Mouse (Mus musculus): ENCODE results near the gene Rnf133. TPM values are rescaled to one million over a fixed set of nuclear protein-coding genes. Genes with fewer than 3 reads are reported as not detected.

Gene Rnf133
- not detected in 2 replicates for polyA plus RNA-seq (2012; rRNA removed; ENCODE audit: low replicate concordance)

DNA sequence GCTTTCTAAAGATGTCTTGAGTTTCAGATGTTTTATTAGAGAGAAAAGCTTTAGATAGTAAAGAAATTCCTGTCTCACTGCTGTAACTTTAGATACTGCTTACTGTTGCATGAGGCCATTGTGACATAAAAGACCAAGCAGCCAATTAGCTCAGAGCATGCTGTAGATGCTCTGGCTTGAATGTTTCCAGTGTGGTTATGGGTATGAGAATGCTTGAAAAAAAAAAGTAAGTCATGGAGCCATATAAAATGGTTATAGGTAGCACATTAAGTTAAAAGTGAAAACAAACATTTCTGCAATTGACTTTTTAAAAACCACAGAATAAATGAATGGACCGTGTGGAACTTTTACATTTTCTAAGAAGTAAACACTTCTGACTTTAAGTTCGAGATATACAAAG lies at the start of gene Rnf133:
Gene Rnf133 (minus strand): TSS at position 101 of the 400 bp plus-strand sequence.

DNA sequence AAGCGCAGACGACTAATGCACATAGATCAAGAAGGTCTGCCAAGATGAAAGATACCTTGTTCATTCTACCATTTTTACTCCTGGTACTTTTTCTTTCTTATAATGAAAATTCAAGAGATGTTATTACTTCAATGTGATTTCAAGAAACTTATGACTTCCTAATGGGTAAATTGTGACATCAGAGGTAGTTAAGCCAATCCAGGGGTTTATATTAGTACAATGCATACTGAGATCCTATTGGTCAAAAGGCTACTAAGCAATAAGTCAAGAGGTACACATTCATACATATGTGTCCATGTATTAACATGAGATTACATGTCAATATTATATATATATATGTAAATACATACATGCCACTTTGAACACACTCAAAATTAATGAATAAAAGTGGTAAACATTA lies 4.9 kb upstream of the Rnf133 start, which contains the start of gene Rnf148:
Gene Rnf148 (minus strand): TSS at position 101 of the 400 bp plus-strand sequence.

Other genes starting within 250 kb of the Rnf133 start
- gene Rnf148, start 4.8 kb upstream of the Rnf133 start, polyA plus RNA-seq (2012; rRNA removed; ENCODE audit: low replicate concordance): not detected in 2 replicates
- 2.2 and 3.5 TPM in 2 replicates for gene Cadps2, start 189.1 kb upstream of the Rnf133 start, polyA plus RNA-seq (2012; rRNA removed; ENCODE audit: low replicate concordance)